Mouse (Mus musculus): Measurements from ENCODE around the gene Usp15. TPM values are rescaled to one million over a fixed set of nuclear protein-coding genes. Genes with fewer than 3 reads are reported as not detected.

Gene Usp15
- 49.2 and 54.3 TPM in 2 replicates for polyA plus RNA-seq (2015; fragmentation: Nextera tagmentation; extraction: Ambion mirVana)

DNA sequence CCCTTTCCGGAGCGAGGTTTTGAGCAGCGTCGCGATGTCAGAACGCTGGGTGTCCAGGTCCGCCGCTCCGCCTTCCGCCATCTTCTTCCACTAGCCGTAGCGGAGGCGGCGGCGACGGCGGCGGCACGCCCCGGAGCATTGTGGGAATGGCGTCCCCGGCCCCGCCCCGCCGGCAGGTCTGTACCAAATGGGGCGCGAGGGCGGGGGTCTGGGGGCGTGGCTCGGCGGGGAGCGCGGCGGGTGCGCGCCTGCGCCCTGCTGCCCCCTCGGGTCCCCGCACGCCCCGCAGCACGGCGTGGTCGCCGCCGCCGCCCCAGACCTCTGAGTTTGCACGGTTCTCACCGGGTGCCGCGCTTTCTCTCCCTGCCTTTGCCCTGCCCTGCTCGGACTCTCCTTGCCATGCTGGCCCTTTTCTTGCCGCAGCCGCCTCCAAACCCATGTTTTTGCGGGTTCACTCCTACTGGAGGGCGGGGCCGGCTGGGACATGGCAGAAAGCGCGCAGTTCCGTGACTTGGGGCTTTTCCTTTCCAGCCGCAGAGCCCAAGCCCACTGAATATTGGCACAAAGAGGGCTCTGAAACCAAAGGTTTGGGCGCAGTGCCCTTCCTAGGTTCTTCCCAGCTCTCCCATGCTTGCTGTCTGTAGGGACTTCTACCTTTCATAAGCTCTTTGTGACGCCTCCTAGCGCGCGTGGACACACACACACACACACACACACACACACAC, at the start of gene Usp15:
Usp15 (minus strand) TSS at position 161 of the 725 bp plus-strand sequence.

DNA sequence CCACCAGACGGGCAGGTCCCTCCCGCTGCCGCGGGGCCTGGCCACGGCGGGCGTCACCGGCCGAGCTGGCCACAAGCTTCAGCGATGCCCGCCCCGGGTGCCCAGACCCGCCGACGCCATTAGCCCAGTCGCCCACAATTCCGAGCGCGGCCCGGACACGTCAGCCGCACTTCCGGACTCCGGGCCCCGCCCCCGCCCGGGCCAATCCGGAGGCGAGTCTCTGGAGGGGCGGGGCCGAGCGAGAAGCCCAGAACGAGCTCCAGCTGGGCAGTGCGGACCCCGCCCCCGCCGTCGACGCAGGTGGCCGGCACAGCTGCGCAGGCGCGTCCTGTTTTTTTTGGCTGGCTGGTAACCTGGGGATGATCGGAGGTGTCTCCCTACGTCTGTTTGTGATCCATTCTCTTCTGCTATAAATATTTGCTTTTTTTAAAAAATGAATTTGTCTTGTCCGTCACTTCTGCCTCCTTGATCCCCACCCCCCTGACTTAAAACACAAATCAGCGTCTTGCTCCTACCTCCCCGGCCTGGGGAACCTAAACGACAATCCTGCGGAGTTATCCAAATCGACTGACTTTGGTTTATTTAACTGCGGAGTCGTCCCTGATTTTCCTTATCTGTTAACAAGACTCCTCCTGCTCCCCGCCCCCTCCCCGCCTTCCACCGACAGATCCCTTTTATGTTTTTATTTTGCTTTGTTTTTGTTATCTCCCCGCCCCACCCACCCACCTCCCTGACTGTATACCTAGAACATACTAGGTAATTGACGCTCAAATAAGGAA, 120.4 kb downstream of the Usp15 start, which contains the start of gene Mon2:
Mon2 (minus strand) TSS at position 261 of the 779 bp plus-strand sequence.

Small RNA genes lying within 50 kb of the gene (microRNA-seq; reads per million reads assigned to microRNA genes)
- not detected for gene Gm27920

Other genes with a start within 250 kb of the Usp15 start
- 13.7 and 15.1 TPM in 2 replicates for gene Mon2, start 120.5 kb downstream of the Usp15 start, polyA plus RNA-seq (2015; fragmentation: Nextera tagmentation; extraction: Ambion mirVana)
- 0.06 and 0.12 TPM in 2 replicates for gene Fam19a2, start 67.0 kb upstream of the Usp15 start, polyA plus RNA-seq (2015; fragmentation: Nextera tagmentation; extraction: Ambion mirVana)